Mouse (Mus musculus) embryonic facial prominence, embryonic 13.5 days (tissue): ENCODE measurements at regions not wholly inside any gene's neighbourhood (a gene's known extent, or its start where the extent isn't known, plus 50 kb on each side); places are given as distances from the start of the nearest gene placed in this dataset.
"Not testable (repeated sequence)": the region's sequence is repeated elsewhere in the genome, so short reads cannot be mapped to it uniquely, and the experiment has no call there.

Experiments
- ATAC-seq: fragments of 200-750 bp; cut with Nextera tagmentation; 2 replicates; pipeline ENCODE4 v1.8.0; 2017; ENCODE audit warnings: low read depth; ENCODE audit not compliant: insufficient number of reproducible peaks, insufficient read depth, low FRiP score, low TSS enrichment
- H3K27ac ChIP-seq: fragments of 300-500 bp; sonication (generic); 2 replicates; pipeline ENCODE4 v1.5.1; 2015; ENCODE audit warnings: moderate library complexity, mild to moderate bottlenecking, inconsistent platforms
- H3K27me3 ChIP-seq: fragments of 300-500 bp; sonication (generic); 2 replicates; pipeline ENCODE4 v1.6.1; 2015; ENCODE audit warnings: mild to moderate bottlenecking, inconsistent platforms
- H3K36me3 ChIP-seq: fragments of 300-500 bp; sonication (generic); 2 replicates; pipeline ENCODE4 v1.6.1; 2015; ENCODE audit warnings: mild to moderate bottlenecking, inconsistent platforms
- H3K4me1 ChIP-seq: fragments of 300-500 bp; sonication (generic); 2 replicates; pipeline ENCODE4 v1.6.1; 2015; ENCODE audit warnings: inconsistent platforms
- H3K4me2 ChIP-seq: fragments of 300-500 bp; sonication (generic); 2 replicates; pipeline ENCODE4 v1.6.1; 2015; ENCODE audit warnings: moderate library complexity, mild to moderate bottlenecking, inconsistent platforms
- H3K4me3 ChIP-seq: fragments of 300-500 bp; sonication (generic); 2 replicates; pipeline ENCODE4 v1.5.1; 2015; ENCODE audit warnings: mild to moderate bottlenecking, inconsistent platforms
- H3K9ac ChIP-seq: fragments of 300-500 bp; sonication (generic); 2 replicates; pipeline ENCODE4 v1.6.1; 2015; ENCODE audit warnings: mild to moderate bottlenecking, inconsistent platforms
- H3K9me3 ChIP-seq: fragments of 300-500 bp; sonication (generic); 2 replicates; pipeline ENCODE4 v1.6.1; 2016; ENCODE audit warnings: inconsistent platforms
- WGBS: fragments of 180-500 bp; shearing (Covaris S2); methylation state at CpG from one replicate; pipeline ENCODE4 v1.1.7; 2015; ENCODE audit warnings: mixed read lengths; 5-methylcytosine and 5-hydroxymethylcytosine counted together

DNA sequence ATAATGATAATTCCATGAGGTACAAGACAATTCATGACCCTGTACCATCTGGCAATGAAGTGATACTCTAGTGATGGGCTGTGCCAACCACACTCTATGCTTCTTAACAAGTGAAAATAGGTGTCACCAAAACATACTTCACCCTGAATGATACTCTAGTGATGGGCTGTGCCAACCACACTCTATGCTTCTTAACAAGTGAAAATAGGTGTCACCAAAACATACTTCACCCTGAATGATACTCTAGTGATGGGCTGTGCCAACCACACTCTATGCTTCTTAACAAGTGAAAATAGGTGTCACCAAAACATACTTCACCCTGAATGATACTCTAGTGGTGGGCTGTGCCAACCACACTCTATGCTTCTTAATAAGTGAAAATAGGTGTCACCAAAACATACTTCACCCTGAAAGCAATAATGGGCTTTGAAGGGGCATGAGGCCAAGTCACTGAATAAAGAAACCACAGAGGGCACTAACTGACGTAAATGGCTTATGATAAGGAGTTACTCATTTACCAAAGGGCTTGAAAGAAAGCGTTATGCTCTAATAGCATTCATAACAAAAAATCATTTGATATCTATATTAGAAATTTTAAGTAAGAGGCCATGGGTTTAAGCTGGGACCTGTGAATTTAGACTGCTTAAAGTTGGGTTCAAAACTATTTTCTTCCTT is 263.0 kb downstream of the Nfkbiz start:
- not testable (repeated sequence) for H3K4me2 ChIP-seq, H3K27ac ChIP-seq, H3K36me3 ChIP-seq, H3K27me3 ChIP-seq, ATAC-seq, H3K4me1 ChIP-seq, H3K9me3 ChIP-seq, H3K4me3 ChIP-seq, H3K9ac ChIP-seq
- 92% methylated on average over 2 of the region's 2 CpGs for WGBS

GRCm38 (mm10) chr16:55571106-55571505 is 267.6 kb downstream of the Nfkbiz start:
- Histone ChIP-seq H3K36me3 (no peaks in the 10 kb centered on the region), H3K4me3 (no peak overlapping the region), H3K9me3 (no peaks in the 10 kb centered on the region), H3K4me2 (no peak overlapping the region), H3K4me1 (no peaks in the 10 kb centered on the region), H3K27me3 (no peaks in the 10 kb centered on the region), H3K9ac (no peak overlapping the region), H3K27ac (no peak overlapping the region)
- WGBS = 39% methylated on average over 7 of the region's 7 CpGs
- no peak for ATAC-seq

- WGBS = 89% methylated on average over 5 of the region's 5 CpGs
- Histone ChIP-seq H3K4me1 (no peaks in the 10 kb centered on the region), H3K27ac (no peak overlapping the region), H3K4me3 (no peak overlapping the region), H3K27me3 (no peaks in the 10 kb centered on the region), H3K9ac (no peak overlapping the region), H3K36me3 (no peaks in the 10 kb centered on the region), H3K9me3 (no peaks in the 10 kb centered on the region), H3K4me2 (no peak overlapping the region)
- ATAC-seq = no peak
These were observed 268.6 kb downstream of the Nfkbiz start for GRCm38 (mm10) chr16:55570097-55570496.

DNA sequence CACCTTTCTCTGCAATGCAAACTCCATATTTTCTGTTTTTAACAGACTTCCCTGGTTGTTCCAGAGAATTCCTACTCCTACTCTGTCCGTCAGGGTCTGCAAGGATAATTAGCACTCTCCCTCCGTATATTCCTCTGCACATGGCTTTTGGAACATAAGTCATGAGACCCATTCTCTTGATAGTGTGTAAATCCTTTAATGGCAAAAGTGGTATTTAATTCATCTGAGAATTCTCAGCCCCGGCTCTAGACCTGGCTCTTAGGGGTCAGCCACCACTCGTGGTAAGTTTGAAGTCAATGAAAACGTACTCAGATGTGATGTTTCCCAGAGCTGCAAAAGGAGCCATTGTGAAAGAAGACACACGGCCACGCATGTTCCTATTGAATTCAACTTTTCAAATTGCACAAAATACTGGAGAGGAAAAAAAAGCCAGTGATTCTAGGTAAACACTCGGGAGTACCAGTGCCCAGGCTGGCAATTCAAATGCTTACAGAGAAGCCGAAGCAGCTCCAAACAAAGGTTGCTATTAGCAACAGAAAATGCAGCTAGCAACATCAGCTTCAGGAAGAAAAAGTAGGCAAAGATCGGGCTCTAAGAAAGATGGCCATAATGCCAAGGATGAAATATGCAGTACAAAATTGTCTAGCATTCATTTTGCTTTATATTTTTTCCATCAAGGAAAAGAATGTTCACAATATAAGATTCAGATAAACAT is 258.2 kb upstream of the Zpld1 start:
- H3K4me3 ChIP-seq = no peak overlapping the region
- no peaks in the 10 kb centered on the region for H3K4me1 ChIP-seq
- no peaks in the 10 kb centered on the region for H3K9me3 ChIP-seq
- H3K4me2 ChIP-seq = no peak overlapping the region; the same call in 1 of the 2 replicates
- no peaks in the 10 kb centered on the region for H3K27me3 ChIP-seq
- ATAC-seq = no peak
- no peak overlapping the region for H3K27ac ChIP-seq
- H3K36me3 ChIP-seq = no peaks in the 10 kb centered on the region
- 58% methylated on average over 10 of the region's 10 CpGs for WGBS
- H3K9ac ChIP-seq = no peak overlapping the region

DNA sequence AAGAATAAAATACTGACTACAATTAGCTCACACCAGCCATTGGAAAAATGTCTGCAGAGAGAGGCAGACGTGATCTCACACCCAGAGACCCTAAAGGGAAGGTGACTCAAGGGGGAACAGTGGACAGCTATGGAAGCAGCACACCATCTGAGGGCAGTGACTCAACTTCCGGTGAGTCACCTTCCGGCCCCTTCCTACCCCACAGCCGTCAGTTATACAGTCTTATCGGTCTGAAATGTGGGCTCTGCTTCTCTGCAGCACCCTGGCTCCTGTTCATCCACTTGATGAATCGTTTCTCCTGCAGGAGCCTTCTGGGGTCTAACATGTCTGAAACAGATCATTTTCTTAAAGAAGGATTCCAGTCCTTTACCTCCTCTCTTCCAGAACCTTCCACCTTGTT is 257.4 kb upstream of the Zpld1 start:
- H3K36me3 ChIP-seq = no peaks in the 10 kb centered on the region
- 0 out of 2 replicates have a peak overlapping the region, but pooled peaks have one; percentile 27 for H3K9ac ChIP-seq
- ATAC-seq = no peak
- H3K27ac ChIP-seq = no peak overlapping the region
- H3K9me3 ChIP-seq = no peaks in the 10 kb centered on the region
- H3K27me3 ChIP-seq = no peaks in the 10 kb centered on the region
- no peak overlapping the region for H3K4me3 ChIP-seq
- no peaks in the 10 kb centered on the region for H3K4me1 ChIP-seq
- no peak overlapping the region for H3K4me2 ChIP-seq
- 84% methylated on average over 6 of the region's 6 CpGs for WGBS

DNA sequence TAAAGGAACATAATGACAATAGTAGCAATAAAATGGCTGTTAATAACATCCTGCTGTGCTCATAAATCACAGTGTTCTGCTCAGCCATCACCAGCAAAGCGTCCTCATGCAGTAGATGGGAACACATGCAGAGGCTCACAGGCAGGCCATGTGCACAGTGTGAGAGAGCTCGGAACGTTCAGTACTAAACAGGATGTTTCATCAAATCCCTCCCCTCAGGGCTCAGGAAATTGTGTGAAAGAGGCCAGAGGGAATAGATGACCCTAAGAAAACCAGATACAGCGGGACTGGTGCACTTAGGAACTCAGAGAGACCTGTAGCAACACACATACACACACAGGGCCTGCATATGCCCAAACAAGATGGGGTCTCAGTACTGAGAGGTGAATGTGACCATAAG is 256.1 kb upstream of the Zpld1 start:
- Histone ChIP-seq H3K9me3 (no peaks in the 10 kb centered on the region), H3K4me2 (no peak overlapping the region)
- WGBS = 58% methylated on average over 4 of the region's 4 CpGs

DNA sequence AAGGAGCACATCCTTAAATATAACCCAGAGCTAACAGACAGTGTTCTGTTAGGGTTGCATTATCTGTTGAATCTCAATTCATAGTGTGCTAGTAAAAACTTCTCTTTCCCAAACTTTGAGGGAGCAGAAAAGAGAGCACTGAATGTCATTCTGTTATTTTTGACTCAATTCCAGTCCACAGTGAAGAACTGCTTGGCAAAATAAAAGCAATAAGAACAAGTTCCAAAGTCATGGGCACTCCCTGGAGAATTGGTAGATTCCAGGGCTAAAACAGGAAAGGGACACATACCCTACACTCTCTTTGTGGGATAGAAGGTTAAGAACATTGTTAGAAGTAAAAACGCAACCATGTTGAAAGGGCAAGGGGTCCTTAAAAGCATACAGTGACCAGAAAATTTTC is 253.6 kb upstream of the Zpld1 start:
- Histone ChIP-seq H3K36me3 (no peaks in the 10 kb centered on the region), H3K4me3 (no peak overlapping the region), H3K9me3 (no peaks in the 10 kb centered on the region), H3K27ac (no peak overlapping the region), H3K4me1 (no peaks in the 10 kb centered on the region), H3K27me3 (no peaks in the 10 kb centered on the region), H3K4me2 (no peak overlapping the region), H3K9ac (no peak overlapping the region)
- no peak for ATAC-seq
- WGBS = 91% methylated on average over 1 of the region's 1 CpGs

More for the DNA sequence above, 256.1 kb upstream of the Zpld1 start:
- Histone ChIP-seq H3K4me1 (no peaks in the 10 kb centered on the region), H3K27ac (no peak overlapping the region), H3K27me3 (no peaks in the 10 kb centered on the region), H3K4me3 (no peak overlapping the region), H3K36me3 (no peaks in the 10 kb centered on the region), H3K9ac (no peak overlapping the region)
- ATAC-seq = no peak

DNA sequence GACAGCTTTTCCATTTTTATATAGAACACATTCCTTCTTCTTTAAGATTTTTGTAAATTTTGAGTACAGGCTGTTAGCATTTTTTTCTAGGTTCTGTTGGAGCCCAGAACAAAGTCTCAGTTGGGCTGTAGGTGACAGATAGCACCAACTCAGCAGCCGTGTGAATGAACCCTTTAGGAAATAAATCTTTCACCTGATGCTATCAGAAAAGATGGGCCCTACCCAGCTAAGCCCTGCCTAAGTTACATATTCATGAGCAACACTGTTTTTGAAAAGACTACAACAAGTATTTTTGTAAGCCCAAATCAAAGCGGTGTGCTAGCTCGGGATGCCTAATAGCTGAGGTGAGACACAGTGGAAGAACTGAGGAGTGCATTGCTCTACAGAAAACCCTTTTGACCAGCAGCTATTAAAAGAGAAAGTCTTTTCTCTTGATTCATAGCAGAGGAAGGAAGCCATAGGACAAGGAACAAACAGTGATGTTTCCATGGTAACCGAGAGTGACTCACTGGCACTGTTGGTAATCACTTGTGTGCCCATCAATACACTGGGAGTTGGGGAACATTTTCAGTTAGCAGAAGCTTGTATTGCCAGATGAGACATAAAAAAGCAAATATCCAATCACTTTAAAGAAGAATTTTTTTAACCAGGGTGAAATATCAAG is 253.0 kb upstream of the Zpld1 start:
- H3K9me3 ChIP-seq = no peaks in the 10 kb centered on the region
- no peaks in the 10 kb centered on the region for H3K36me3 ChIP-seq
- no peak for ATAC-seq
- H3K9ac ChIP-seq = no peak overlapping the region
- H3K4me2 ChIP-seq = no peak overlapping the region
- H3K4me1 ChIP-seq = no peaks in the 10 kb centered on the region
- H3K27ac ChIP-seq = no peak overlapping the region
- no peak overlapping the region for H3K4me3 ChIP-seq
- no peaks in the 10 kb centered on the region for H3K27me3 ChIP-seq
- 86% methylated on average over 4 of the region's 4 CpGs for WGBS

DNA sequence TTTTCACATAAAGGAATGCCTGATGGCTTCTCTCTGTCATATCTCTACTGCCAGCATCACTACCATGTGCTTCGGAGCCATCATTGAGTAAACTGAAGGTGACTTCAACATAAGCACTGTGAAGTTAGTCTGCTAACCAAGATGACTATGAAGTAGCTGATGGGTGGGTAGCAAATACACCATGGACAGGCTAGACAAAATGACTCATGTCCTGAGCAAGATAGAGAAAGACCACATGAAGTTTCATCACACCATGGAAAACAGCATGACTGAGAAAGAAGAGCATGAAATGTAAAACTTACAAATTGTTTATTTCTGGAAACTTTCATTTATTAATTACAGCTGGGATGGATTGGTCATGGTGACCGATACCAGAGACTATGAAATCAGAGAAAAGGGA is 249.3 kb upstream of the Zpld1 start:
- Histone ChIP-seq H3K36me3 (no peaks in the 10 kb centered on the region), H3K27ac (no peak overlapping the region)

DNA sequence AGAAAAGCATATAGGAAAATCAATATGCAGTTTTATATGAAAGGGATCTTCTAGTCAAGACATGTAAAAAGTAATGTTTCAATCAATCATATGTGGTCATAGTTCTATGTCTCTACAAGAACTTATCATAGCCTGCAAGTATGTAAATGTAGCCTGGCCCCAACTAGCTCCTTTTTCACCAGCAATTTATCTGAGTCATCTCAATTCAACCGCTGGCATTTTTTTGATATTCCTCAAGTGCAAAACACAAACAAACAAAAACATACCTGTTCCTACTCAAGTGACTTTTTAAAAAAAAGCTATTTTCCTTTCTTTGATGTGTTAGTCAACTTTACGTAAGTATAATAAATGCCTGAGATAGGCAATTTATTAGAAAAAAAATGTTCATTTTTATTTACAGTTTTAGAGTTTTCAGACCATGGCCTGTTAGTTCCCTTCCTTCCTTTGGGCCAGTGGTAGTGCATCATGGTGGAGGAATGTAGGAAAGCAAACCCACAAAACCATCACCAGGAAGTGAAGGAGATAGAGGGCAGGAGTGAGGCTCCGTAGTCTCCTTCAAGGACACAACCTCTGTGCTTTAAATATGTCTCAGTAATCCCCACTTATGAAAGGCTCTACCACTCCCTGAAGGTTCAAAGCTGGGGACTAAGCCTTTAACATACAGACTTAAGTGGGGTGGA is 242.7 kb upstream of the Zpld1 start:
- Histone ChIP-seq H3K4me2 (no peak overlapping the region), H3K4me3 (no peak overlapping the region), H3K9ac (no peak overlapping the region), H3K36me3 (no peaks in the 10 kb centered on the region), H3K9me3 (no peaks in the 10 kb centered on the region), H3K27ac (no peak overlapping the region), H3K27me3 (no peaks in the 10 kb centered on the region), H3K4me1 (no peaks in the 10 kb centered on the region)
- ATAC-seq = no peak
- WGBS = 94% methylated on average over 3 of the region's 3 CpGs

More for the DNA sequence above, 249.3 kb upstream of the Zpld1 start:
- WGBS = 77% methylated on average over 2 of the region's 2 CpGs
- H3K27me3 ChIP-seq = no peaks in the 10 kb centered on the region
- H3K9ac ChIP-seq = no peak overlapping the region
- ATAC-seq = no peak
- H3K4me2 ChIP-seq = no peak overlapping the region
- H3K4me1 ChIP-seq = no peaks in the 10 kb centered on the region
- H3K9me3 ChIP-seq = no peaks in the 10 kb centered on the region
- no peak overlapping the region for H3K4me3 ChIP-seq

GRCm38 (mm10) chr16:55539179-55539578 is 241.4 kb upstream of the Zpld1 start:
- H3K27me3 ChIP-seq = no peaks in the 10 kb centered on the region
- H3K9ac ChIP-seq = no peak overlapping the region
- H3K4me2 ChIP-seq = no peak overlapping the region
- H3K4me1 ChIP-seq = no peaks in the 10 kb centered on the region
- H3K36me3 ChIP-seq = no peaks in the 10 kb centered on the region
- WGBS = 69% methylated on average over 1 of the region's 1 CpGs
- no peak overlapping the region for H3K4me3 ChIP-seq
- no peak for ATAC-seq
- H3K27ac ChIP-seq = no peak overlapping the region
- H3K9me3 ChIP-seq = no peaks in the 10 kb centered on the region
